Mouse (Mus musculus): ENCODE results near the gene Clstn2.

DNA sequence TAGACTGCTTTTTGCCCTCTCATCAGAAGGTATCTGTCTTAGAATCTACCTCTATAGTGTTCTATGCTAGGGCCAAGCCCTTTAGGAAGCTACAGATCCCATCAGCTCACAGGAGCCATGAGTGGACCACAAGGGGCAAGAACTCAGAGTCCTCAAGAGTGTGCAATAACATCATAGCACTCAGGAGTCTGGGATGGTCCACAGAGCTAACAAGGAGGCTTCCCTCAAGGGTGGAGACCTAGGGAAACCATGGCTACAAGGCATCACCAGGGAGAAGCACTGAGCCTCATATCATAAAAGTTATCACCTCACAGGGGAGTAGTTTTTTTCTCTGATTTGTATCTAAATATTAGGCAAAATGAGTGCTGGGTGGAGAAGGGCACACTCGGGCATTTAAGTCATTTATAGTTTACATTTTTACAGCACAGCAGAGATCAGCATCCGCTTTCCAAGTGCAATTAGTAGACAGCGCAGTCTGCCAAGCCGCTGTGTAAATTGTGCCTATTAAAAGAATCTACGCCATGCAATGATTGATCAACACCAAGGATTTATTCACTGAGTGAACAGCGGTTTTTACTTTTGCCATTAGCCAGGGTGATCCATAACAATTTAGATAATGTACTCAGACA, 82.5 kb downstream of the Clstn2 start:
- TF ChIP-seq CTCF (IDR thresholded peaks at IDR 0.05; ENCODE audit: insufficient read depth, low read depth, low read length) (no peak), POLR2A (IDR thresholded peaks at IDR 0.05; ENCODE audit: insufficient read depth, low read depth, low read length) (no peak)

Data from olfactory bulb, adult 2 months (tissue).